Mouse (Mus musculus): ENCODE results near the gene Fcho2.

- no peak for TF ChIP-seq CTCF (IDR thresholded peaks at IDR 0.05; ENCODE audit: extremely low read depth, insufficient read depth, insufficient read length, insufficient replicate concordance)
- no peak for TF ChIP-seq POLR2A (IDR thresholded peaks at IDR 0.05; ENCODE audit: low read depth, low read length)
Observed at GRCm38 (mm10) chr13:98817766-98818165, 2.5 kb upstream of the Fcho2 start.
